Mouse (Mus musculus): ENCODE measurements around the gene Abraxas1. TPM values are rescaled to one million over a fixed set of nuclear protein-coding genes. Genes with fewer than 3 reads are reported as not detected.

Gene Abraxas1
- polyA plus RNA-seq, 1 experiment, result 4.9 TPM

GRCm38 (mm10) chr5:100794084-100794483, 26.7 kb downstream of the Abraxas1 start:
- DNase-seq, result no peak
- no peak overlapping the region for H3K27ac ChIP-seq (ENCODE audit: insufficient read depth, low read depth, low read length)
- no peaks in the 10 kb centered on the region for H3K27me3 ChIP-seq (replicated peaks; ENCODE audit: control insufficient read depth, insufficient read depth, low read length)
- no peak overlapping the region for H3K4me3 ChIP-seq (ENCODE audit: insufficient read depth, low read depth, low read length)
- peaks cover 3% of the 10 kb centered on the region; the same call in 1 of the 2 replicates for H3K4me1 ChIP-seq (ENCODE audit: control insufficient read depth, insufficient read depth, low read length)
- no peaks in the 10 kb centered on the region; the same call in 1 of the 2 replicates for H3K36me3 ChIP-seq (ENCODE audit: control insufficient read depth, insufficient read depth, low read length)
- TF ChIP-seq POLR2A (IDR thresholded peaks at IDR 0.05; ENCODE audit: low read depth, low read length), result no peak
- TF ChIP-seq CTCF (conservative IDR thresholded peaks at IDR 0.05; ENCODE audit: insufficient read depth, insufficient read length, low read depth, low read length), result no peak
- 87% methylated on average over 5 of the region's 5 CpGs for WGBS

GRCm38 (mm10) chr5:100792261-100792660, 28.5 kb downstream of the Abraxas1 start:
- no peak overlapping the region for H3K27ac ChIP-seq (ENCODE audit: insufficient read depth, low read depth, low read length)
- 43% methylated on average over 7 of the region's 7 CpGs for WGBS
- DNase-seq, result peak; percentile 1
- H3K4me1 ChIP-seq (ENCODE audit: control insufficient read depth, insufficient read depth, low read length), result no peaks in the 10 kb centered on the region
- no peak for TF ChIP-seq CTCF (conservative IDR thresholded peaks at IDR 0.05; ENCODE audit: insufficient read depth, insufficient read length, low read depth, low read length)
- no peak for TF ChIP-seq POLR2A (IDR thresholded peaks at IDR 0.05; ENCODE audit: low read depth, low read length)
- H3K27me3 ChIP-seq (replicated peaks; ENCODE audit: control insufficient read depth, insufficient read depth, low read length), result no peaks in the 10 kb centered on the region
- H3K36me3 ChIP-seq (ENCODE audit: control insufficient read depth, insufficient read depth, low read length), result no peaks in the 10 kb centered on the region; the same call in none of the 2 replicates
- no peak overlapping the region for H3K4me3 ChIP-seq (ENCODE audit: insufficient read depth, low read depth, low read length)

GRCm38 (mm10) chr5:100787527-100787926, 33.2 kb downstream of the Abraxas1 start:
- Histone ChIP-seq H3K36me3 (ENCODE audit: control insufficient read depth, insufficient read depth, low read length) (peaks cover 1% of the 10 kb centered on the region), H3K4me3 (ENCODE audit: insufficient read depth, low read depth, low read length) (no peak overlapping the region), H3K27ac (ENCODE audit: insufficient read depth, low read depth, low read length) (no peak overlapping the region), H3K27me3 (replicated peaks; ENCODE audit: control insufficient read depth, insufficient read depth, low read length) (no peaks in the 10 kb centered on the region), H3K4me1 (ENCODE audit: control insufficient read depth, insufficient read depth, low read length) (no peaks in the 10 kb centered on the region)
- no peak for DNase-seq
- WGBS, result 91% methylated on average over 9 of the region's 9 CpGs
- no peak for TF ChIP-seq CTCF (conservative IDR thresholded peaks at IDR 0.05; ENCODE audit: insufficient read depth, insufficient read length, low read depth, low read length)
- no peak for TF ChIP-seq POLR2A (IDR thresholded peaks at IDR 0.05; ENCODE audit: low read depth, low read length)

- Histone ChIP-seq H3K4me3 (ENCODE audit: insufficient read depth, low read depth, low read length) (no peak overlapping the region), H3K36me3 (ENCODE audit: control insufficient read depth, insufficient read depth, low read length) (peaks cover 2% of the 10 kb centered on the region; the same call in 1 of the 2 replicates), H3K27ac (ENCODE audit: insufficient read depth, low read depth, low read length) (no peak overlapping the region), H3K27me3 (replicated peaks; ENCODE audit: control insufficient read depth, insufficient read depth, low read length) (no peaks in the 10 kb centered on the region), H3K4me1 (ENCODE audit: control insufficient read depth, insufficient read depth, low read length) (no peaks in the 10 kb centered on the region)
- TF ChIP-seq POLR2A (IDR thresholded peaks at IDR 0.05; ENCODE audit: low read depth, low read length), result no peak
- 96% methylated on average over 13 of the region's 13 CpGs for WGBS
- no peak for DNase-seq
These were observed 41.8 kb downstream of the Abraxas1 start for GRCm38 (mm10) chr5:100779002-100779401.

GRCm38 (mm10) chr5:100776900-100777299, 43.9 kb downstream of the Abraxas1 start:
- Histone ChIP-seq H3K27ac (ENCODE audit: insufficient read depth, low read depth, low read length) (no peak overlapping the region), H3K36me3 (ENCODE audit: control insufficient read depth, insufficient read depth, low read length) (peaks cover 2% of the 10 kb centered on the region; the same call in 1 of the 2 replicates), H3K4me3 (ENCODE audit: insufficient read depth, low read depth, low read length) (no peak overlapping the region), H3K4me1 (ENCODE audit: control insufficient read depth, insufficient read depth, low read length) (no peaks in the 10 kb centered on the region), H3K27me3 (replicated peaks; ENCODE audit: control insufficient read depth, insufficient read depth, low read length) (no peaks in the 10 kb centered on the region)
- 89% methylated on average over 5 of the region's 5 CpGs for WGBS
- TF ChIP-seq CTCF (conservative IDR thresholded peaks at IDR 0.05; ENCODE audit: insufficient read depth, insufficient read length, low read depth, low read length), result no peak
- no peak for TF ChIP-seq POLR2A (IDR thresholded peaks at IDR 0.05; ENCODE audit: low read depth, low read length)
- DNase-seq, result no peak

- H3K36me3 ChIP-seq (ENCODE audit: control insufficient read depth, insufficient read depth, low read length), result peaks cover 2% of the 10 kb centered on the region; the same call in 1 of the 2 replicates
- H3K4me1 ChIP-seq (ENCODE audit: control insufficient read depth, insufficient read depth, low read length), result no peaks in the 10 kb centered on the region
- TF ChIP-seq CTCF (conservative IDR thresholded peaks at IDR 0.05; ENCODE audit: insufficient read depth, insufficient read length, low read depth, low read length) (no peak), POLR2A (IDR thresholded peaks at IDR 0.05; ENCODE audit: low read depth, low read length) (no peak)
- no peaks in the 10 kb centered on the region for H3K27me3 ChIP-seq (replicated peaks; ENCODE audit: control insufficient read depth, insufficient read depth, low read length)
- no peak overlapping the region for H3K4me3 ChIP-seq (ENCODE audit: insufficient read depth, low read depth, low read length)
- no peak overlapping the region for H3K27ac ChIP-seq (ENCODE audit: insufficient read depth, low read depth, low read length)
- 93% methylated on average over 13 of the region's 13 CpGs for WGBS
- DNase-seq, result no peak
These were observed 44.9 kb downstream of the Abraxas1 start for GRCm38 (mm10) chr5:100775778-100776404.

GRCm38 (mm10) chr5:100771575-100771974, 49.2 kb downstream of the Abraxas1 start:
- no peaks in the 10 kb centered on the region for H3K36me3 ChIP-seq (ENCODE audit: control insufficient read depth, insufficient read depth, low read length)

More at GRCm38 (mm10) chr5:100771575-100771974, 49.2 kb downstream of the Abraxas1 start:
- 85% methylated on average over 4 of the region's 4 CpGs for WGBS
- H3K4me1 ChIP-seq (ENCODE audit: control insufficient read depth, insufficient read depth, low read length), result no peaks in the 10 kb centered on the region
- TF ChIP-seq POLR2A (IDR thresholded peaks at IDR 0.05; ENCODE audit: low read depth, low read length), result no peak
- TF ChIP-seq CTCF (conservative IDR thresholded peaks at IDR 0.05; ENCODE audit: insufficient read depth, insufficient read length, low read depth, low read length), result no peak
- no peak overlapping the region for H3K27ac ChIP-seq (ENCODE audit: insufficient read depth, low read depth, low read length)
- H3K27me3 ChIP-seq (replicated peaks; ENCODE audit: control insufficient read depth, insufficient read depth, low read length), result no peaks in the 10 kb centered on the region
- H3K4me3 ChIP-seq (ENCODE audit: insufficient read depth, low read depth, low read length), result no peak overlapping the region
- no peak for DNase-seq
